Mouse (Mus musculus) frontal cortex, postnatal 10 days (tissue): Measurements from ENCODE around the gene Tspan2.

Experiments
- DNase-seq, 2 experiments: peaks; one replicate each; pipeline ENCODE4 v3.0.0; 2022; ENCODE audit warnings: low spot score in 2 of 2, mixed read lengths in 1 of 2

Tspan2 gene

GRCm38 (mm10) chr3:102735031-102735558, 766 bp downstream of the Tspan2 start:
- peak; percentile 22 to 50 for DNase-seq

GRCm38 (mm10) chr3:102735638-102736037, 1.3 kb downstream of the Tspan2 start:
- no peak for DNase-seq

GRCm38 (mm10) chr3:102736436-102736835, 2.1 kb downstream of the Tspan2 start:
- no peak for DNase-seq

GRCm38 (mm10) chr3:102737106-102737505, 2.8 kb downstream of the Tspan2 start:
- DNase-seq: no peak

GRCm38 (mm10) chr3:102738161-102738901, 4.0 kb downstream of the Tspan2 start:
- no peak for DNase-seq

- DNase-seq: no peak
Measured at GRCm38 (mm10) chr3:102738926-102739325, 4.6 kb downstream of the Tspan2 start.

GRCm38 (mm10) chr3:102742725-102743124, 8.4 kb downstream of the Tspan2 start:
- no peak for DNase-seq

- no peak for DNase-seq
Measured at GRCm38 (mm10) chr3:102743202-102743601, 8.9 kb downstream of the Tspan2 start.

- DNase-seq: no peak
Measured at GRCm38 (mm10) chr3:102743781-102744471, 9.6 kb downstream of the Tspan2 start.

- DNase-seq: no peak
Measured at GRCm38 (mm10) chr3:102744657-102745056, 10.3 kb downstream of the Tspan2 start.

- DNase-seq: no peak
Measured at GRCm38 (mm10) chr3:102746174-102746573, 11.8 kb downstream of the Tspan2 start.

- no peak for DNase-seq
Measured at GRCm38 (mm10) chr3:102748038-102748437, 13.7 kb downstream of the Tspan2 start.

- no peak for DNase-seq
Measured at GRCm38 (mm10) chr3:102748686-102749085, 14.4 kb downstream of the Tspan2 start.

- no peak for DNase-seq
Measured at GRCm38 (mm10) chr3:102751136-102751535, 16.8 kb downstream of the Tspan2 start.

- no peak for DNase-seq
Measured at GRCm38 (mm10) chr3:102751536-102751935, 17.2 kb downstream of the Tspan2 start.

GRCm38 (mm10) chr3:102752053-102752452, 17.7 kb downstream of the Tspan2 start:
- DNase-seq: no peak

GRCm38 (mm10) chr3:102752457-102752856, 18.1 kb downstream of the Tspan2 start:
- DNase-seq: no peak

GRCm38 (mm10) chr3:102755801-102756200, 21.5 kb downstream of the Tspan2 start:
- DNase-seq: no peak

GRCm38 (mm10) chr3:102757019-102757418, 22.7 kb downstream of the Tspan2 start:
- DNase-seq: no peak

GRCm38 (mm10) chr3:102760236-102760635, 25.9 kb downstream of the Tspan2 start:
- DNase-seq: no peak

GRCm38 (mm10) chr3:102762388-102762787, 28.1 kb downstream of the Tspan2 start:
- no peak for DNase-seq

GRCm38 (mm10) chr3:102763713-102764400, 29.5 kb downstream of the Tspan2 start:
- no peak for DNase-seq
